Mouse (Mus musculus): ENCODE measurements around the gene Olfr1387.
A peak's percentile ranks its signal among the peaks of the same experiment; 100 is the strongest.
"Not testable (repeated sequence)": the region's sequence is repeated elsewhere in the genome, so short reads cannot be mapped to it uniquely, and the experiment has no call there.

Olfr1387 gene

DNA sequence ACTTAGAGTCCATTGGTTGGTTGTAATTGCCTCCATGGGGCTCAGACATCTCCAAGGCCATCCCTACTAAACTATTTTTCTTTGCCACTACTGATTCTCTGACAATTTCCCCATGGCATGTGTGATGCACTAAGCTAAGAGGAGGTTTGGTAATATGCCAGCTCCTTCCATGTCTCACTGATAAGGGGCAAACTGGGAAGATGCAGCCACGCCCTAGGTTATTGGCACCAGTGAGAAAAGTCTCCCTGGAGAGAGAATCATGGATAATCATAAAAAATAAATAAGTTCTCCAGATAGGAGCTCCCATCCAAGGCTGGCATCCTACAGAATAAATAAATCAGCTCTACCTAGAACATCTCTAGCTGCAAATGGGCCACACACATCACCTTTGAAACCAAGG lies at the start of gene Olfr1387:
TSS of gene Olfr1387 (plus strand) at position 301 of the 400 bp plus-strand sequence.
- no peak for DNase-seq (ENCODE audit: low read depth)

DNA sequence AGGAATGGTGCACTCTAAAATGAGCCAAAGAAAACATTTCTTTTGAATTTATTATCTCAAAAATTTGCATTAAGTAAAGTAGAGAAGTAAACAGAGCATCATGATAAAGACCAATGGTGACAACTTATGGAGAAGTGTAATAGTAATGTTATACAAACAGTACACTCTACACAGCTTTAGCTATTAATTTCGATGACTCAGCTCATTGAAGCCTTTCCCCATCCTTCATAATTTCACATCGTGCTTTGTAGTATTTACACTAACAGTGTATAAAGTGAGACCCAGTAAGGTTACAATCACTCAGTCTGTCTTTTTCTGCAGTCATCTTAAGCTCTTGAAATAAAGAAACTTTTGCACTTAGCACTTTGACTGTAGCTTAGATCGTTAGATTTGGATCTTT lies 48.4 kb upstream of the Olfr1387 start:
- DNase-seq (ENCODE audit: low read depth): no peak

DNA sequence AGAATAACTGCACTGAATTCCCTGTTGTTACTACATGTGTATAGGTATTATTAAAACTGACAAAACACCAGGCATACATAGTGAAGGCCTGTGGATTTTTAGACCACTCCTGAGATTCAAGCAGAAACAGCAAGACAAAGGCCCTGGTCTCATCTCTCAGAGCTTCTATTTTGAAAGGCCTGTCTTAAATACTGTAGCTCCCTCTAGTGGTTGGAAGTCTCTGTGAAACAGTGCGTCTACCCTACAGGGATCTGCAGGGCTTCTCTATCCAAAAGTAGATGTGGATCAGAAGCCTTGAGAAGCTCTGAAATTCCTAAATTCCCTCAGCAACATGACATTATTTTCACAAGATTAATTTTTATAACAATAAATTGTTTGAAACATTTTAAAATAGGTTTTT lies 44.6 kb upstream of the Olfr1387 start:
- peak; percentile 62 for DNase-seq (ENCODE audit: low read depth)

DNA sequence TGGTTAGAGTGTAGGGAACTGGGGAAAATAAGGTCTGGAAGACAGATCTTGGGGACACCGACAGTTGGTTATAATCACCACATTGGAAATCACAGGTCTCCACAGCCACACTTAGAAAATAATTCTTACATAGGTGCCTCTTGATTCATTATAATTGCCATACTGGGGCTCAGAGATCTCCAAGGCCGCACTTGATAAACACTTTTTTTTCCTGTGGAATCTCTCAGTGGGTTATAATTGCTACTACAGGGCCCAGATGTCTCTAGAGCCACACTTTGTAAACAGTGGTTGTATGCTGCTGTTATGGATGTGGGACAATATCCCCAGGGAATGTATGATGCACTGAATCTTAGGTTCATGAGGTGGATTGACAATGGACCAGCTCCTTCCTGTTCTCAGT lies 32.4 kb upstream of the Olfr1387 start, which contains the start of gene Olfr1389:
TSS of gene Olfr1389 (plus strand) at position 301 of the 400 bp plus-strand sequence.
- DNase-seq (ENCODE audit: low read depth): no peak

DNA sequence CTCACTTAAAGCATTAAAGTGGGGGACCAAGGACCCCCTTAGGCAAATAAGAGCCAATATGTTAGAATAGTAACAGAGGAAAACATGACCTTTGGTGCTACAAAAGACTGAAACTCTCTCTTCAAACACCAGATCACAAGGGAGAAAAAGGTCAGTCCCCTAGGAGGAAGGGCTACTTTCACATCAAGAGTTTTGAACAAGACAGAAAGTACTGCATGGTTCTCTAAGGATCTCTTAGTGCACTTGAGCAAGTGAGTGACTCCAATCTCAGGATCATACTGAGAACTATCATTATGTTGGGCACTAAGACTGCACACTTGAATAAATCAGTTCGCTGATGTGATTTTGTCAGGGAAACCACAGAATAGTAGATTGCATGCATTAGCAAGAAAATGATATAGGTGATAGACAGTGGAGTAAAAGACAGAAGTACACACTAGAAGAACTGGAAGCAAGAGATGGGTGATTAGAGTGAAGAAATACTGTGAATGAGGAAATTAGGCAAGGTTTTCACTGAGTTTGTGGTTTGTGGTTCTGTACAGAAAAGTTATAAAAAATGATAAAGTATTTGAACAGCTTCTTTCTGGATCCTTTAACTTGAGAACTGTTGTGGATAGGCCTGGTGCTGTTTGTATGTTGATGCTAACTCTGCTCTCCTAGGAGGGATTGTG lies 29.8 kb upstream of the Olfr1387 start:
- DNase-seq (ENCODE audit: low read depth): no peak

DNA sequence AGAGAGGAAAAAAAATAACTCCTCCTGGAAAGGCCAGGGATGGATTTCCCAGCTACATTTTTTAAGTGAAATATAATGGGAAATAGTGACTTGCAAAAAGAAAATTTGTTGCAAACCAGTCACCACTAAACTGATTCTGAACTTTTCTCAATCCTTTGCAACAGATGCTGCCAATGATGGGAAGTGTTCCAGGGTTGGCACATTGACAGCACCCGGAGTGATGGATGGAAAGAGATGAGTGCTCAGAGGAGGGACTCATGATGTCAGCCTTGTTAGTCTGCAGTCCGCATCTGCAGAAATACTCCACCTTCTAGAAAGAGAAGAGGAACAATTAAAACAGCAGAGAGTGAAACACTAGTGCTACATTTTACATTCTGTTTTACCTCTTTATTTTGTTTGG lies 25.5 kb upstream of the Olfr1387 start:
- DNase-seq (ENCODE audit: low read depth): peak; percentile 28

DNA sequence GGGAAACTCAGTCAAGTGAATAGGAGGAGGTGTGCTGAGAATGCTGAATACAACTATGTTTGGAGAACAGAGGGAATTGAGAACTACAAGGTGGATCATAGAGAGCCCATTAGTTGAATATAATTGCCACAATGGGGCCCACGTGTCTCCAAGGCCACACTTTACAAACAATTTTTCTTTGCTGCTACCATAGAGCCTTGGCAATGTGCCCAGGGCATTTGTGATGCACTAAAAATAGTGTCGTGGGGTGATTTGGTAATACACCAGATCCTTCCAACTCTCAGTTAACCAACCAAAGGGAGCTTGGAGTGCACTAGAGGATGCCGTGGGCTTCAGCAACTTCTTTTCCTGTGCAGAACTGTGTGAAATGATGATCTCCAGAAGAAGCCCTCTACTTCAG lies 18.7 kb upstream of the Olfr1387 start, which contains the start of gene Olfr1388:
TSS of gene Olfr1388 (plus strand) at position 214 of the 400 bp plus-strand sequence.
- DNase-seq (ENCODE audit: low read depth): peak; percentile 7

DNA sequence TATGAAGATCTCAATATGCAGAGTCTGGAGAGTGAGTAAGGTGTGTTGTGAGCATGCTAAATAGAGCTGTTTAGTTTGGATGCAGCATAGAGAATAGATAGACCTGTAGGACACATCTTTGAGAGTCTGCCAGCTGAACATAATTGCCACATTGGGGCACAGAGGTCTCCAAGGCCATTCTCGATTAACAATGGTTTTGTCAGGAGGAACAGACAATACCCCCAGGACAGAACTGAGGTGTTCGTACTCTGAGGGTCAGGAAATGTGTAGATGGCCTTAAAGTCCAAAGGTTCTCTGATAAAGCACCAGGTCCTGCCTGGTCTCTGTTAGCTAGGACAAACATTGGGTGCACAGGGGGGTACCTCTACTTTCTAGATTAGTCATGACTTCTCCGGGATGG lies 9.6 kb downstream of the Olfr1387 start, which contains the start of gene Olfr1386:
TSS of gene Olfr1386 (plus strand) at position 301 of the 400 bp plus-strand sequence.
- DNase-seq (ENCODE audit: low read depth): not testable (repeated sequence)

DNA sequence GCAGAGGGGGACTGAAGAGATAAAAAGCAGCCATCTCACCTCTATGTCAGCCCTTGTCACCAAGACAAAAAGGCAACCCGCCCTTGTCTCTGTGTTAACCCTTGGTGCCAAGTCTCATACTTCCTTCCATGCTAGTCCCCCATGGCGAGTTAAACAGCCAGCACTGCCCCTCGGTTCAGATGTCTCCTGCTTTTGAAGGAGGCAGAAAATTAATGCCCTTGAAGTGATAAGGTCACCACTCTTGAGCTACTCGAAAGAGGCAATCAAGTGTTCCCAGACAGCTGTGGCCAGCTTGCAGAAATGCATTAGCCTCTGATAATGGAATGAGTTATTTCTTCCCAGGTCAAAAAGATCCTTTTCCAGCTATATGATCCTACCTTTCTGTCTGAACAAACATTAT lies 30.8 kb downstream of the Olfr1387 start:
- DNase-seq (ENCODE audit: low read depth): no peak

DNA sequence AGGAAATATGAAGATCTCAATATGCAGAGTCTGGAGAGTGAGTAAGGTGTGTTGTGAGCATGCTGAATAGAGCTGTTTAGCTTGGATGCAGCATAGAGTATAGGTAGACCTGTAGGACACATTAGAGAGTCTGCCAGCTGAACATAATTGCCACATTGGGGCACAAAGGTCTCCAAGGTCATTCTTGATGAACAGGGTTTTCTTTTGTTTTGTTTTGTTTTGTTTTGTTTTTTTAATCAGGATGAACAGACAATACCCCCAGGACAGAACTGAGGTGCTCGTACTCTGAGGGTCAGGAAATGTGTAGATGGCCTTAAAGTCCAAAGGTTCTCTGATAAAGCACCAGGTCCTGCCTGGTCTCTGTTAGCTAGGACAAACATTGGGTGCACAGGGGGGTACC lies 33.6 kb downstream of the Olfr1387 start, which contains the start of gene Olfr1385:
TSS of gene Olfr1385 (plus strand) at position 301 of the 400 bp plus-strand sequence.
- not testable (repeated sequence) for DNase-seq (ENCODE audit: low read depth)

Data from NIH3T3 (cell line).